Mouse (Mus musculus) A20 (cell line): ENCODE measurements at regions not wholly inside any gene's neighbourhood (a gene's known extent, or its start where the extent isn't known, plus 50 kb on each side); places are given as distances from the start of the nearest gene placed in this dataset.

Source experiments
- DNase-seq: peaks from one replicate; pipeline ENCODE4 v3.0.0-alpha.2; 2011; ENCODE audit warnings: low read depth, low spot score

DNA sequence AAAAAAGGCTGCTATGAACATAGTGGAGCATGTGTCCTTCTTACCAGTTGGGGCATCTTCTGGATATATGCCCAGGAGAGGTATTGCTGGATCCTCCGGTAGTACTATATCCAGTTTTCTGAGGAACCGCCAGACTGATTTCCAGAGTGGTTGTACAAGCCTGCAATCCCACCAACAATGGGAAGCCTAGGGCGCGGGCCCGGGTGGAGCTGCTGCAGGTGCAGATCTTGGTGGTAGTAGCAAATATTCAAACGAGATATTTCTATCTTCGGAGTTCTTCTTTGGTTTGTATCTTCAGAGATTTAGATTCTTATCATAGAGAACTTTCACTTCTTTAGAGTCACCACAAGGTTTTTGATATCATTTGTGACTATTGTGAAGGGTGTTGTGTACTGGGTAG, 52.7 kb upstream of the Btbd35f27 start:
- DNase-seq, result peak; percentile 4
